Mouse (Mus musculus) forebrain, embryonic 15.5 days (tissue): ENCODE results near the gene Kcna5. TPM values are rescaled to one million over a fixed set of nuclear protein-coding genes. Genes with fewer than 3 reads are reported as not detected.

Experiments
- ATAC-seq: fragments of 200-750 bp; cut with Nextera tagmentation; replicated peaks from 2 replicates; pipeline ENCODE4 v1.8.0; 2017; ENCODE audit warnings: mild to moderate bottlenecking, moderate TSS enrichment, moderate library complexity
- H3K27ac ChIP-seq: fragments of 300-500 bp; sonication (generic); replicated peaks from 2 replicates; pipeline ENCODE4 v1.5.1; 2015; ENCODE audit warnings: mild to moderate bottlenecking, inconsistent platforms
- H3K27me3 ChIP-seq: fragments of 300-500 bp; sonication (generic); 2 replicates; pipeline ENCODE4 v1.6.1; 2015; ENCODE audit warnings: inconsistent platforms
- H3K36me3 ChIP-seq: fragments of 300-500 bp; sonication (generic); 2 replicates; pipeline ENCODE4 v1.6.1; 2015; ENCODE audit warnings: mild to moderate bottlenecking, inconsistent platforms
- H3K4me1 ChIP-seq: fragments of 300-500 bp; sonication (generic); 2 replicates; pipeline ENCODE4 v1.6.1; 2015; ENCODE audit warnings: inconsistent platforms
- H3K4me2 ChIP-seq: fragments of 300-500 bp; sonication (generic); replicated peaks from 2 replicates; pipeline ENCODE4 v1.6.1; 2015; ENCODE audit warnings: mild to moderate bottlenecking, inconsistent platforms
- H3K4me3 ChIP-seq: fragments of 300-500 bp; sonication (generic); 2 replicates; pipeline ENCODE4 v1.5.1; 2015; ENCODE audit warnings: mild to moderate bottlenecking, inconsistent platforms
- H3K9ac ChIP-seq: fragments of 300-500 bp; sonication (generic); replicated peaks from 2 replicates; pipeline ENCODE4 v1.6.1; 2015; ENCODE audit warnings: mild to moderate bottlenecking, inconsistent platforms
- H3K9me3 ChIP-seq: fragments of 300-500 bp; sonication (generic); 2 replicates; pipeline ENCODE4 v1.6.1; 2016; ENCODE audit warnings: inconsistent platforms
- WGBS: fragments of 180-500 bp; shearing (Covaris S2); methylation state at CpG from one replicate; pipeline ENCODE4 v1.1.7; 2015; ENCODE audit warnings: mixed read lengths; 5-methylcytosine and 5-hydroxymethylcytosine counted together
- polyA plus RNA-seq: library from polyadenylated mRNA; unstranded; fragments of >200 nt; fragmentation: Nextera tagmentation; extraction: Ambion mirVana; gene quantifications from 2 replicates; pipeline ENCODE4 v1.2.1, GENCODE M21; 2015

Gene Kcna5
- polyA plus RNA-seq, 1 experiment from 2014 or later: 2.4 TPM

GRCm38 (mm10) chr6:126534531-126535207 lies 543 bp downstream of the Kcna5 start:
- peak; percentile 47 for ATAC-seq
- Histone ChIP-seq H3K27ac (peak overlapping the region; percentile 31; the same call in 1 of the 2 replicates), H3K9ac (0 out of 2 replicates have a peak overlapping the region, but pooled peaks have one; percentile 7)

GRCm38 (mm10) chr6:126531306-126531705 lies 3.9 kb downstream of the Kcna5 start:
- 39% methylated on average over 4 of the region's 4 CpGs for WGBS
- Histone ChIP-seq H3K9me3 (no peaks in the 10 kb centered on the region), H3K4me1 (peaks cover 9% of the 10 kb centered on the region), H3K27me3 (peaks cover 13% of the 10 kb centered on the region; the same call in 1 of the 2 replicates), H3K4me3 (no peak overlapping the region), H3K9ac (no peak overlapping the region), H3K36me3 (no peaks in the 10 kb centered on the region), H3K27ac (no peak overlapping the region), H3K4me2 (no peak overlapping the region)
- ATAC-seq: no peak

More at GRCm38 (mm10) chr6:126534531-126535207, 543 bp downstream of the Kcna5 start:
- H3K9me3 ChIP-seq: no peaks in the 10 kb centered on the region
- WGBS: 14% methylated on average over 31 of the region's 31 CpGs
- peak overlapping the region; percentile 41 for H3K4me2 ChIP-seq
- H3K36me3 ChIP-seq: no peaks in the 10 kb centered on the region
- peak overlapping the region; percentile 19 for H3K4me3 ChIP-seq
- peaks cover 13% of the 10 kb centered on the region; the same call in 1 of the 2 replicates for H3K27me3 ChIP-seq
- peaks cover 9% of the 10 kb centered on the region for H3K4me1 ChIP-seq

GRCm38 (mm10) chr6:126530019-126530418 lies 5.2 kb downstream of the Kcna5 start:
- H3K4me3 ChIP-seq: no peak overlapping the region
- H3K4me1 ChIP-seq: peaks cover 2% of the 10 kb centered on the region
- no peaks in the 10 kb centered on the region for H3K9me3 ChIP-seq
- H3K27ac ChIP-seq: no peak overlapping the region
- ATAC-seq: no peak
- no peak overlapping the region for H3K9ac ChIP-seq
- H3K4me2 ChIP-seq: no peak overlapping the region
- peaks cover 9% of the 10 kb centered on the region; the same call in 1 of the 2 replicates for H3K27me3 ChIP-seq
- 80% methylated on average over 3 of the region's 3 CpGs for WGBS
- H3K36me3 ChIP-seq: no peaks in the 10 kb centered on the region

GRCm38 (mm10) chr6:126514720-126515119 lies 20.5 kb downstream of the Kcna5 start:
- Histone ChIP-seq H3K4me3 (no peak overlapping the region), H3K4me2 (no peak overlapping the region), H3K27ac (no peak overlapping the region), H3K9ac (no peak overlapping the region), H3K27me3 (no peaks in the 10 kb centered on the region), H3K4me1 (no peaks in the 10 kb centered on the region), H3K36me3 (no peaks in the 10 kb centered on the region), H3K9me3 (no peaks in the 10 kb centered on the region)
- ATAC-seq: peak; percentile 91
- WGBS: 53% methylated on average over 10 of the region's 10 CpGs

GRCm38 (mm10) chr6:126513714-126514248 lies 21.4 kb downstream of the Kcna5 start:
- H3K4me2 ChIP-seq: no peak overlapping the region
- H3K27ac ChIP-seq: no peak overlapping the region
- ATAC-seq: 0 out of 2 replicates have a peak, but pooled peaks have one; percentile 16
- no peaks in the 10 kb centered on the region for H3K9me3 ChIP-seq
- H3K9ac ChIP-seq: no peak overlapping the region
- 87% methylated on average over 3 of the region's 3 CpGs for WGBS
- H3K4me3 ChIP-seq: no peak overlapping the region
- H3K4me1 ChIP-seq: no peaks in the 10 kb centered on the region
- no peaks in the 10 kb centered on the region for H3K27me3 ChIP-seq
- no peaks in the 10 kb centered on the region for H3K36me3 ChIP-seq

GRCm38 (mm10) chr6:126513154-126513553 lies 22.1 kb downstream of the Kcna5 start:
- no peaks in the 10 kb centered on the region for H3K4me1 ChIP-seq
- no peak overlapping the region for H3K9ac ChIP-seq
- 88% methylated on average over 3 of the region's 3 CpGs for WGBS
- H3K36me3 ChIP-seq: no peaks in the 10 kb centered on the region
- H3K9me3 ChIP-seq: no peaks in the 10 kb centered on the region
- H3K4me3 ChIP-seq: no peak overlapping the region
- no peak for ATAC-seq
- no peak overlapping the region for H3K4me2 ChIP-seq
- H3K27ac ChIP-seq: no peak overlapping the region
- no peaks in the 10 kb centered on the region for H3K27me3 ChIP-seq

GRCm38 (mm10) chr6:126508671-126509070 lies 26.5 kb downstream of the Kcna5 start:
- no peak for ATAC-seq
- Histone ChIP-seq H3K9ac (no peak overlapping the region), H3K27ac (no peak overlapping the region), H3K4me1 (no peaks in the 10 kb centered on the region), H3K4me3 (no peak overlapping the region), H3K9me3 (no peaks in the 10 kb centered on the region), H3K27me3 (no peaks in the 10 kb centered on the region), H3K36me3 (no peaks in the 10 kb centered on the region), H3K4me2 (no peak overlapping the region)
- 87% methylated on average over 6 of the region's 6 CpGs for WGBS

- H3K27me3 ChIP-seq: no peaks in the 10 kb centered on the region
- H3K4me2 ChIP-seq: no peak overlapping the region
- WGBS: 83% methylated on average over 8 of the region's 8 CpGs
- H3K4me3 ChIP-seq: no peak overlapping the region
- no peaks in the 10 kb centered on the region for H3K9me3 ChIP-seq
- no peak for ATAC-seq
- H3K4me1 ChIP-seq: no peaks in the 10 kb centered on the region
- H3K36me3 ChIP-seq: no peaks in the 10 kb centered on the region
- H3K27ac ChIP-seq: no peak overlapping the region
- H3K9ac ChIP-seq: no peak overlapping the region
Measured at GRCm38 (mm10) chr6:126503920-126504319, 31.3 kb downstream of the Kcna5 start.

- WGBS: 28% methylated on average over 9 of the region's 9 CpGs
- ATAC-seq: no peak
- no peaks in the 10 kb centered on the region for H3K27me3 ChIP-seq
Measured at GRCm38 (mm10) chr6:126502691-126503301, 32.4 kb downstream of the Kcna5 start.

GRCm38 (mm10) chr6:126500985-126501384 lies 34.2 kb downstream of the Kcna5 start:
- no peak for ATAC-seq
- Histone ChIP-seq H3K27ac (no peak overlapping the region), H3K36me3 (no peaks in the 10 kb centered on the region), H3K27me3 (no peaks in the 10 kb centered on the region), H3K9me3 (no peaks in the 10 kb centered on the region), H3K4me1 (no peaks in the 10 kb centered on the region), H3K4me3 (no peak overlapping the region), H3K4me2 (no peak overlapping the region), H3K9ac (no peak overlapping the region)
- WGBS: 93% methylated on average over 6 of the region's 6 CpGs

More at GRCm38 (mm10) chr6:126502691-126503301, 32.4 kb downstream of the Kcna5 start:
- Histone ChIP-seq H3K4me2 (no peak overlapping the region), H3K9me3 (no peaks in the 10 kb centered on the region), H3K4me1 (no peaks in the 10 kb centered on the region), H3K9ac (no peak overlapping the region), H3K27ac (no peak overlapping the region), H3K4me3 (no peak overlapping the region), H3K36me3 (no peaks in the 10 kb centered on the region)

GRCm38 (mm10) chr6:126500088-126500487 lies 35.1 kb downstream of the Kcna5 start:
- no peaks in the 10 kb centered on the region for H3K27me3 ChIP-seq
- no peak overlapping the region for H3K4me3 ChIP-seq
- H3K27ac ChIP-seq: no peak overlapping the region
- WGBS: 17% methylated on average over 8 of the region's 8 CpGs
- no peak overlapping the region for H3K4me2 ChIP-seq
- no peaks in the 10 kb centered on the region for H3K9me3 ChIP-seq
- H3K4me1 ChIP-seq: no peaks in the 10 kb centered on the region
- no peak overlapping the region for H3K9ac ChIP-seq
- ATAC-seq: peak; percentile 64
- no peaks in the 10 kb centered on the region for H3K36me3 ChIP-seq

- 57% methylated on average over 5 of the region's 5 CpGs for WGBS
- no peaks in the 10 kb centered on the region for H3K4me1 ChIP-seq
- no peak overlapping the region for H3K27ac ChIP-seq
- no peaks in the 10 kb centered on the region for H3K27me3 ChIP-seq
- no peak overlapping the region for H3K9ac ChIP-seq
- H3K9me3 ChIP-seq: no peaks in the 10 kb centered on the region
- ATAC-seq: no peak; the same call in 1 of the 2 replicates
- H3K4me3 ChIP-seq: no peak overlapping the region
- H3K36me3 ChIP-seq: no peaks in the 10 kb centered on the region
- no peak overlapping the region for H3K4me2 ChIP-seq
Measured at GRCm38 (mm10) chr6:126497878-126498277, 37.3 kb downstream of the Kcna5 start.
